ENCODE assay signal across 9 mouse cellular contexts in genomic region chr11:51617693-51618092, GRCm38 (mm10). TPM values are rescaled to one million over a fixed set of nuclear protein-coding genes. Genes with fewer than 3 reads are reported as not detected.
DNase-seq lines count a peak whose midpoint lies in the region; ATAC-seq lines count a peak whose summit lies in the region.
"Had no signal": no experiment of that assay in that cellular context is flagged by ENCODE, and none has a peak within 500 bp of the region (broad histone marks: within the 10 kb centered on the region; RNA-seq: fewer than 3 reads in every experiment).

No protein-coding gene starts in this region.

- intact Hi-C loops in left cerebral cortex, postnatal 10 days (cut with DNase I) = loop anchor here (2.0 kb wide), 1 partner anchor 63 kb away; no protein-coding TSS in a partner anchor

- H3K4me2 ChIP-seq in neural tube, embryonic 11.5 days (ENCODE audit: low read depth) = no peak overlapping the region

- peak; percentile 38 for ATAC-seq in granulocyte monocyte progenitor cell, adult 5-6 weeks (replicated peaks; ENCODE audit: poor library complexity, severe bottlenecking)
- no peak for ATAC-seq in neural tube, embryonic 11.5 days (ENCODE audit: insufficient read depth, low FRiP score, low TSS enrichment)

- peaks cover 11% of the 10 kb centered on the region for H3K4me1 ChIP-seq in neural tube, embryonic 11.5 days (ENCODE audit: control insufficient read depth, insufficient read depth, low read length)

- no peak overlapping the region for H3K4me3 ChIP-seq in neural tube, embryonic 11.5 days (ENCODE audit: low read depth, low read length)
- H3K4me3 ChIP-seq: erythroblast, embryonic 14.5 days had no signal

- no peak overlapping the region for H3K9ac ChIP-seq in neural tube, embryonic 11.5 days (ENCODE audit: low read length)

- no peaks in the 10 kb centered on the region for H3K27me3 ChIP-seq in neural tube, embryonic 11.5 days (ENCODE audit: control insufficient read depth, insufficient read depth, low read length)

- no peak overlapping the region for H3K27ac ChIP-seq in neural tube, embryonic 11.5 days (ENCODE audit: low read depth, low read length)

- DNase-seq in left cerebral cortex, adult 11 months (ENCODE audit: low spot score) = peak; percentile 66
- no peak for DNase-seq in left cerebral cortex, adult 8-10 months (ENCODE audit: low spot score in 2 of 2)
- DNase-seq in MN1 (ENCODE audit: low spot score) = peak; percentile 83
- peak; percentile 88 to 91 for DNase-seq in cerebellum, postnatal 10 days
- peak; percentile 64 to 77 for DNase-seq in left cerebral cortex, postnatal 10 days (ENCODE audit: extremely low spot score in 1 of 2, low spot score in 2 of 2)
- peak; percentile 57 for DNase-seq in neural tube, embryonic 11.5 days (ENCODE audit: low spot score)
- DNase-seq in thymus, postnatal 14 days = peak; percentile 85

- no peaks in the 10 kb centered on the region; the same call in 1 of the 2 replicates for H3K36me3 ChIP-seq in neural tube, embryonic 11.5 days (ENCODE audit: control insufficient read depth, insufficient read depth, low read length)

- WGBS in neural tube, embryonic 11.5 days = 8% methylated on average over 4 of the region's 4 CpGs

- H3K9me3 ChIP-seq in neural tube, embryonic 11.5 days (ENCODE audit: control insufficient read depth, low read length) = no peaks in the 10 kb centered on the region

RNA-seq across cellular contexts. Expression of gene Nhp2, which starts 1.8 kb away (rescaled TPM):
- 10 to 100 TPM; 50.4 to 57.4 (median 53.6) TPM for total RNA-seq in left cerebral cortex, adult 8-10 months (2022)
- total RNA-seq in granulocyte monocyte progenitor cell, adult 5-6 weeks (2014; fragmentation: Nextera tagmentation) = 194 and 203 TPM in 2 replicates
- 141 and 169 TPM in 2 replicates for total RNA-seq in granulocyte monocyte progenitor cell, adult 5-6 weeks (2017)
- total RNA-seq in left cerebral cortex, postnatal 10 days (2021) = 10 to 100 TPM; 51.1 to 51.4 TPM
- 155 and 168 TPM in 2 replicates for polyA plus RNA-seq in neural tube, embryonic 11.5 days (2014; fragmentation: Nextera tagmentation; extraction: Ambion mirVana)

RNA-seq across cellular contexts. Expression of gene Hnrnpab, which starts 11.0 kb away (rescaled TPM):
- total RNA-seq in left cerebral cortex, adult 8-10 months (2022) = 100 to 1,000 TPM; 113 to 139 (median 126) TPM
- total RNA-seq in granulocyte monocyte progenitor cell, adult 5-6 weeks (2014; fragmentation: Nextera tagmentation) = 512 and 539 TPM in 2 replicates
- 838 and 956 TPM in 2 replicates for total RNA-seq in granulocyte monocyte progenitor cell, adult 5-6 weeks (2017)
- total RNA-seq in left cerebral cortex, postnatal 10 days (2021) = 100 to 1,000 TPM; 182 to 186 TPM
- polyA plus RNA-seq in neural tube, embryonic 11.5 days (2014; fragmentation: Nextera tagmentation; extraction: Ambion mirVana) = 764 and 777 TPM in 2 replicates

RNA-seq across cellular contexts. Expression of gene Rmnd5b, which starts 18.0 kb away (rescaled TPM):
- total RNA-seq in left cerebral cortex, adult 8-10 months (2022) = 10 to 100 TPM; 48.2 to 59.4 (median 54.7) TPM
- total RNA-seq in granulocyte monocyte progenitor cell, adult 5-6 weeks (2014; fragmentation: Nextera tagmentation) = 17.9 and 19.2 TPM in 2 replicates
- total RNA-seq in granulocyte monocyte progenitor cell, adult 5-6 weeks (2017) = 12.8 and 14.1 TPM in 2 replicates
- 10 to 100 TPM; 46.6 to 49.8 TPM for total RNA-seq in left cerebral cortex, postnatal 10 days (2021)
- 51.2 and 52.6 TPM in 2 replicates for polyA plus RNA-seq in neural tube, embryonic 11.5 days (2014; fragmentation: Nextera tagmentation; extraction: Ambion mirVana)

RNA-seq across cellular contexts. Expression of gene N4bp3, which starts 32.9 kb away (rescaled TPM):
- total RNA-seq in left cerebral cortex, adult 8-10 months (2022) = 10 to 100 TPM; 15.5 to 17.2 (median 16.7) TPM
- total RNA-seq in granulocyte monocyte progenitor cell, adult 5-6 weeks (2014; fragmentation: Nextera tagmentation) = 1.4 TPM in 1 of 2 replicates, not detected in the other
- 1.5 and 2.6 TPM in 2 replicates for total RNA-seq in granulocyte monocyte progenitor cell, adult 5-6 weeks (2017)
- total RNA-seq in left cerebral cortex, postnatal 10 days (2021) = 10 to 100 TPM; 12.8 to 14.0 TPM
- 12.2 and 13.5 TPM in 2 replicates for polyA plus RNA-seq in neural tube, embryonic 11.5 days (2014; fragmentation: Nextera tagmentation; extraction: Ambion mirVana)

RNA-seq across cellular contexts. Expression of gene D930048N14Rik, which starts 33.1 kb away (rescaled TPM):
- 1 to 10 TPM; 1.6 to 2.8 (median 2.6) TPM for total RNA-seq in left cerebral cortex, adult 8-10 months (2022)
- 0.81 TPM in 1 of 2 replicates, not detected in the other for total RNA-seq in granulocyte monocyte progenitor cell, adult 5-6 weeks (2014; fragmentation: Nextera tagmentation)
- 0.15 TPM in 1 of 2 replicates, not detected in the other for total RNA-seq in granulocyte monocyte progenitor cell, adult 5-6 weeks (2017)
- total RNA-seq in left cerebral cortex, postnatal 10 days (2021) = under 1 TPM; 0.86 to 0.97 TPM
- polyA plus RNA-seq in neural tube, embryonic 11.5 days (2014; fragmentation: Nextera tagmentation; extraction: Ambion mirVana) = 0.74 and 1.4 TPM in 2 replicates
- polyA plus RNA-seq: erythroblast, embryonic 14.5 days had no signal

Comparison
In these comparisons a context has a peak if more than half of its experiments do, and no peak if none do; other contexts are left out.
1. DNase-seq: peak in left cerebral cortex, adult 11 months (single experiment), MN1 (single experiment), cerebellum, postnatal 10 days (2 of 2), left cerebral cortex, postnatal 10 days (2 of 2), neural tube, embryonic 11.5 days (single experiment) and thymus, postnatal 14 days (single experiment); none in left cerebral cortex, adult 8-10 months (0 of 2).